Comparison of ENCODE assay signal across 8 mouse cellular contexts in genomic region chr17:13336979-13337749, GRCm38 (mm10). TPM values are rescaled to one million over a fixed set of nuclear protein-coding genes. Genes with fewer than 3 reads are reported as not detected.
DNase-seq lines count a peak whose midpoint lies in the region; ATAC-seq lines count a peak whose summit lies in the region.
"Not testable (repeated sequence)": the region's sequence is repeated elsewhere in the genome, so short reads cannot be mapped to it uniquely, and the experiment has no call there.

No protein-coding gene starts in this region.

- not testable (repeated sequence) for H3K4me3 ChIP-seq in hindbrain, embryonic 13.5 days; liver, embryonic 13.5 days (replicated peaks); neural tube, embryonic 11.5 days (ENCODE audit: low read depth, low read length)

- not testable (repeated sequence) for H3K27ac ChIP-seq in hindbrain, embryonic 13.5 days; liver, embryonic 13.5 days; neural tube, embryonic 11.5 days (ENCODE audit: low read depth, low read length)

- H3K9me3 ChIP-seq in hindbrain, embryonic 13.5 days, result peaks cover 35% of the 10 kb centered on the region
- H3K9me3 ChIP-seq in liver, embryonic 13.5 days (replicated peaks), result peaks cover 20% of the 10 kb centered on the region
- H3K9me3 ChIP-seq in neural tube, embryonic 11.5 days (ENCODE audit: control insufficient read depth, low read length), result not testable (repeated sequence)

- peak; percentile 81 for ATAC-seq in hindbrain, embryonic 13.5 days (ENCODE audit: low FRiP score)
- peak; percentile 24; the same call in 1 of the 2 replicates for ATAC-seq in liver, embryonic 13.5 days (ENCODE audit: low read depth)
- peak; percentile 55; the same call in 1 of the 2 replicates for ATAC-seq in neural tube, embryonic 11.5 days (ENCODE audit: insufficient read depth, low FRiP score, low TSS enrichment)

- H3K36me3 ChIP-seq in hindbrain, embryonic 13.5 days; liver, embryonic 13.5 days; neural tube, embryonic 11.5 days (ENCODE audit: control insufficient read depth, insufficient read depth, low read length): not testable (repeated sequence)

- not testable (repeated sequence) for H3K27me3 ChIP-seq in hindbrain, embryonic 13.5 days; liver, embryonic 13.5 days; neural tube, embryonic 11.5 days (ENCODE audit: control insufficient read depth, insufficient read depth, low read length)

- not testable (repeated sequence) for H3K9ac ChIP-seq in hindbrain, embryonic 13.5 days; liver, embryonic 13.5 days; neural tube, embryonic 11.5 days (ENCODE audit: low read length)

- H3K4me1 ChIP-seq in hindbrain, embryonic 13.5 days (replicated peaks); liver, embryonic 13.5 days (replicated peaks); neural tube, embryonic 11.5 days (ENCODE audit: control insufficient read depth, insufficient read depth, low read length): not testable (repeated sequence)

- WGBS in hindbrain, embryonic 13.5 days, result 69% methylated on average over 9 of the region's 9 CpGs
- 46% methylated on average over 9 of the region's 9 CpGs for WGBS in liver, embryonic 13.5 days (ENCODE audit: insufficient replicate concordance)
- 70% methylated on average over 9 of the region's 9 CpGs for WGBS in neural tube, embryonic 11.5 days

- DNase-seq in R1 (ENCODE audit: low read depth, low spot score), result peak; percentile 78
- DNase-seq in cerebellum, postnatal 14 days, result peak; percentile 69 to 70
- DNase-seq in frontal cortex, adult 2 months (ENCODE audit: extremely low spot score in 1 of 2, low spot score in 1 of 2), result peak; percentile 16 to 73
- DNase-seq in layer of hippocampus, adult 18-20 months (ENCODE audit: low spot score in 2 of 2), result peak; percentile 62 to 90
- DNase-seq in liver, embryonic 13.5 days, result peak; percentile 2
- DNase-seq in neural tube, embryonic 11.5 days (ENCODE audit: low spot score), result peak; percentile 17
- peak; percentile 29 for DNase-seq in telencephalon, adult 2 months (ENCODE audit: low read depth, low spot score)

- H3K4me2 ChIP-seq in hindbrain, embryonic 13.5 days; liver, embryonic 13.5 days; neural tube, embryonic 11.5 days (ENCODE audit: low read depth): not testable (repeated sequence)

RNA-seq across cellular contexts. Expression of gene Tcp10c, which starts 17.2 kb away (rescaled TPM):
- polyA plus RNA-seq in frontal cortex, adult 2 months (2012; rRNA removed), result not detected in 2 replicates
- polyA plus RNA-seq in hindbrain, embryonic 13.5 days (2015; fragmentation: Nextera tagmentation; extraction: Ambion mirVana), result not detected in 2 replicates
- under 1 TPM; 0.25 to 0.42 TPM for total RNA-seq in layer of hippocampus, adult 18-20 months (2021)
- polyA plus RNA-seq in liver, embryonic 13.5 days (2015; fragmentation: Nextera tagmentation; extraction: Ambion mirVana), result not detected in 2 replicates
- polyA plus RNA-seq in neural tube, embryonic 11.5 days (2014; fragmentation: Nextera tagmentation; extraction: Ambion mirVana), result not detected in 2 replicates

Comparison
In these comparisons a context has a peak if more than half of its experiments do, and no peak if none do; other contexts are left out.
1. DNase-seq: peak in every context shown above with its lines; median percentile 78 in R1; 76 in layer of hippocampus, adult 18-20 months; 70 in cerebellum, postnatal 14 days; 44 in frontal cortex, adult 2 months; 29 in telencephalon, adult 2 months; 17 in neural tube, embryonic 11.5 days; 2 in liver, embryonic 13.5 days.
2. ATAC-seq: peak in every context shown above with its lines; median percentile 81 in hindbrain, embryonic 13.5 days; 55 in neural tube, embryonic 11.5 days; 24 in liver, embryonic 13.5 days.